Mouse (Mus musculus): ENCODE data around the gene Eif5.
"Not testable (repeated sequence)": the region's sequence is repeated elsewhere in the genome, so short reads cannot be mapped to it uniquely, and the experiment has no call there.

Gene Eif5

GRCm38 (mm10) chr12:111527643-111528281 is 10.1 kb upstream of the Eif5 start:
- DNase-seq: no peak

- DNase-seq: no peak
These were observed 8.6 kb upstream of the Eif5 start for GRCm38 (mm10) chr12:111529192-111529591.

DNA sequence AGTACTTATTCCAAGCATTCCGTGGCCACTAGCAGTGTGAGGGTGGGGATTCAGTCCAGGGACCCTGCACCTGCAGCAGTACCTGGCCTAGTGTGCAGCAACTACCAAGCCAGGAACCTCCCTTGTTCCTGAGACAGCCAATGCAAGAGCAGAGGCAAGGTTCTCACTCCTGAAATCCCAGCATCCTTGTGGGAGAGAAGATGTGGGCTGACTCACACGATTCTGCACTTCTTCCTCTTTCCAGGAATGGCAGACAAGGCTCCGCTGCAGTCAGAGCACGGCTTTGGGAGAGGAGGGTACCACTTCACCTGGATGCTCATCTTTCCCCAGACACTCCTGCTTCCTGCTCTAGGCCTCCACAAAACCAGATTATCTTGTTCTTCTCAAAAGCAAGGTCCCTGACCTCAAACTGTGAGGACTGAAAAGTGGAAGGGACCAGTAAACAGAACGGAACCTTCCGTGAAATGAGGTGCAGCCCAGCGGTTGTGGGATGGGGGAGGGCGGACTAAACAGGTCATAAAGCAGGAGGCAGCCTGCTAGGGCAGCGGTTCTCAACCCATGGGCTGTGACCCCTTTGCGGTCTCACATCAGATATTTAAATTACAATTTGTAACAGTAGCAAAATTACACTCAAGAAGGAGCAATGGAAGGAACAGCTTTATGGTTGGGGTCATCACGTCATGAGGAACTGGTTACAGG is 4.6 kb upstream of the Eif5 start:
- no peak for DNase-seq

DNA sequence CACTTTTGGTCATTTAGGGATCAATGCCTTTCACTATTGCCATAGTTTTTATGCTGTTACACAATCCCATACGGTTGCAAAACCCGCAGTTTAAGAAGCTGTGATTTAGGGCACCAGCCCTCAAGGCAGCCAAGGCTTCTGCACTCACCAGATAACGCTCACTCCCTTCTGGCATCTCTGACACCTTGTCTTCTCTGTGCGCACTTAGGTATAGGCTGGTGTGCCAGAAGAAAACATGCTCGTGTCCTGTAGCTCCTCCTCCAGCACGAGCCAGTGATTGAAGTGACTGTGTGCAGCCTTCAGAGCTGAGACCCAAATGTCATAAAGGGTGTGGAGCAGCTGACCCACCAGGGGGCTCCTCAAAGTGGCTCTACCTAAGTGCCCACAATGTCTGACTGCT is 2.5 kb upstream of the Eif5 start:
- DNase-seq: no peak

GRCm38 (mm10) chr12:111535762-111536161 is 2.1 kb upstream of the Eif5 start:
- no peak for DNase-seq

DNA sequence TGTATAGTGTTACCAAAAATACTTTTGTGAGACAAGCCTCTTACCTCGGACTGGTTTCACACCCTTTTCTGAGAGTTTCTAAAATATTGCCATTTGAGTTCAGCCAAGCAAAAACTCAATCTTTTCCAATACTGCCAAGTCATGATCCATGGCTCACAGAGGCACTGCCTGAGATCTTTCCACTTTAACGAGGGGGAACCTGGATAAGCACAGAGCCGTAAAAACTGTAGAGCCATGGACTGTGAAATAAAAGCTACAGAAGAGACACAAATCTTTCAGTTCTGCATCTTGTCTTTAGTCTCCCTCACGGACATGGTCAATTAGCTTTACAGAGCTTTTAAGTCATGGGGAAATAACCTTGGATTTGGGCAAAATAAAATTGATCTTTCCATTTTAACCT is 1.1 kb upstream of the Eif5 start:
- no peak for DNase-seq

DNA sequence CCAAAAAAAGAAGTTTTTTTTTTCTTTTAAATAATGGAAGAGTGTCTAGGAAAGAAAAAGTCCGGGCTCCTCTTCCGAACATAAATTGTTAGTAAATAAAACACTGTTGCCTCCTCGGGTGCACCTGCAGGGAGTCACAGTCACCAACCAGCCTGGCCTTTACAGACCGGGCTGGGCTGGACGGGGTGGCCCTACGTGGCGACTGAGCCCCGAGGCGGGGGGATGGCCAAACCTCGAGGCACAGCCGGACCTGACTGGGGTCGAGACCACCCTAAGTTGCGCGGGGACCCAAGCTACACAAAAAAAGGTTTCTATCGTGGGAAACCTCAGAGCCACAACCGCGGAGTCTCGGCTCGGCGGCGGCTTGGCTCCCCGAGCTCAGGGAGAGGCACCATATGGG is 475 bp upstream of the Eif5 start:
- DNase-seq: no peak

DNA sequence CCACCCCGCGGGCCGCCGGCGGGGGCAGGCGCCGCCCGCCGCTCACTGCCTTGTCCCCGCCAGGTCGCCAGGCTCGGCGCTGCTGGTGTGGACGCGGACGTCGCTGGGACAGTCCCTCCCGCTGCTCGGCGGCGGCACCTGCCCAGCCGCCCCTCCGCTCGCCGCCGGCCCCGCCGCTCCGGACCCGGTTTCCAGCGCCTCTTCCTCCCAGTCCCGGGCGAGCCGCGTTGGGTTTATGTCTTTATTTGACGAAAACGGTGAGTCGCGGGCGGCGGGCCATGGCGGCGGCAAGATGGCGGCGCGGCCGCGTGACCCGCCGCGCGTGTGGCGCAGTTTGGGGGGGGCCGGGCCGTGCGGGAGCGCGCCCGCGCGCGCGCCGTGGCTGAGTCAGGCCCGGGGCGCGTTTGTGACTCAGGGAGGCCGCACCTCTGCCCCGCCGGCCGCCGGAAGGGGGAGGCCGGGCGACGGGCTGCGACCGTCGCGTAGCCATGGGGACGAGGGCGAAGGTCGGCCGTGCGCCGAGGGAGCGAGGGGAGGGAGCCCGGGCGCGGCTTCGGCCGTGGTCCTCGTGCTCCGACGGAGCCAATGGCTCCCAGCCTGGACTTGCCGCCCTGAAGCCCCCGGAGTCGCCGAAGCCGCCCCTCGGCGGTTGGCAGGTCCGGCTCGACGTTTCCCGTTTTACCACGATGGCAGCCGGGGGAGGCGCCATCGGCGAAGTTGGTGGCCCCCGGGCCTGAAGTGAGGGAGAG is 650 bp downstream of the Eif5 start:
- DNase-seq: peak; percentile 70 to 92

GRCm38 (mm10) chr12:111539041-111539345 is 1.2 kb downstream of the Eif5 start:
- no peak for DNase-seq

DNA sequence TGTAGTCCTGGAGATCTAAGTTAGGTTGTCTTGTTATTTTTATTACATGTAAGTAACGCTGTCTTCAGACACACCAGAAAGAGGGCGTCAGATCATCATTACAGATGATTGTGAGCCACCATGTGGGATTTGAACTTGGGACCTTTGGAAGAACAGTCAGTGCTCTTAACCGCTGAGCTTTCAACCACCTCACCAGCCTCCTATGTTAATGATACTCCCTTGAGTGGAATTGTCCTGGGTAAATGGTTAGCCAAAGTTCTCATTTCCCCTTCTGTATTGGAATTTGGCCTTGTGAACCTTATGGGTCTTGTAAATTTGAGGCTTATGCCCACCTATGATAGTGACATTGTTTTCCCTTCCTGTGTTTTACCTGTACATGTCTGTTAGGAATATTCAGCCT is 9.3 kb downstream of the Eif5 start:
- DNase-seq: no peak

GRCm38 (mm10) chr12:111548555-111549289 is 10.9 kb downstream of the Eif5 start:
- DNase-seq: no peak

GRCm38 (mm10) chr12:111550679-111551078 is 12.9 kb downstream of the Eif5 start:
- no peak for DNase-seq

GRCm38 (mm10) chr12:111552342-111552741 is 14.5 kb downstream of the Eif5 start:
- DNase-seq: no peak

- DNase-seq: no peak
These were observed 17.5 kb downstream of the Eif5 start for GRCm38 (mm10) chr12:111555357-111555756.

DNA sequence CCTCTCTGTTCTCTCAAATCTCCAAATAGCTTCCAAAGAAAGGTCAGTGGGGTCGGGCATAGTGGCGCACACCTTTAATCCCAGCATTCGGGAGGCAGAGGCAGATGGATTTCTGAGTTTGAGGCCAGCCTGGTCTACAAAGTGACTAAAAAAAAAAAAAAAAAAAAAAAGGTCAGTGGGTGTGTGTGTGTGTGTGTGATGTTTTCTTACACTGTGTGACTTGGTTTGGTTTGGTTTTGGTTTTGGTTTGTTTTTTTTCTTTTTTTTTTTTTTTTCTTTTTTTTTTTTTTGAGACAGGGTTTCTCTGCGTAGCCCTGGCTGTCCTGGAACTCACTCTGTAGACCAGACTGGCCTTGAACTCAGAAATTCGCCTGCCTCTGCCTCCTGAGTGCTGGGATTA is 18.1 kb downstream of the Eif5 start:
- not testable (repeated sequence) for DNase-seq

DNA sequence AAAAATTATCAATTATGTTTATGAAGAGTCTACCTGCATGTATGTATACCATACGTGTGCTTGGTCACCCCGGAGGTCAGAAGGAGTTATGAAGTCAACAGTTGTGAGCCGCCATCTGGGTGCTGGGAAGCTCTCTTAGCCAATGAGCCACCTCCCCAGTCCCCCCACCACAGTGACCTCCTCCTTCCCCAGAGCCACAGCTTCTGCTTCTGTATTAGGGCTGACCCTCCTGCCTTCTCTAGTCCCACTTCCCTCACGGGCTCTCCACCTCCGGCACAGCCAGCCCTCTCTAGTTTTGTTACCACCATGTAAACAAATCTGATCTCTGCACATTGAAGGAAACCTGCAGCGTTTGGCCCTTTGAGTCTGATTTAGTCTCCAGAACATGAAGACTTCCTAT is 19.7 kb downstream of the Eif5 start:
- DNase-seq: no peak

DNA sequence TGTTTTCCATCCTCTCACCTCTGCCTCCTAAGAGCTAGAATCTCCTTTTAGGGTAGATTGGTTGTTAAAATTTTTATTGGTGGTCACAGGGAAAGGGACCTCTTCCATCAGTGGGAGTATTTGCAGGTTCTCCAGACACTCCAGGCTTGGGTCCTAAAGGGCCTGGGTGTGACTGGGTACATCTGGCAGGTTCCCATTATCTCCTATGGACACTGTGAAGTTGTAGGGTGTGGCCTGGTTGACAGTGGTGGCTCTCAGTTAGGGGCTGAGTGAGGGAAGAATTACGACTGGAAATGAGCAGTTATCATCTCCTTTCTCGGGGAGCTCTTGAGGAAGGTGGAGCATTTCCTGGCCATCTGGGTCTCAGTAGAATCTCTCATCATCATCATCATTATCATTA is 20.8 kb downstream of the Eif5 start:
- DNase-seq: no peak

DNA sequence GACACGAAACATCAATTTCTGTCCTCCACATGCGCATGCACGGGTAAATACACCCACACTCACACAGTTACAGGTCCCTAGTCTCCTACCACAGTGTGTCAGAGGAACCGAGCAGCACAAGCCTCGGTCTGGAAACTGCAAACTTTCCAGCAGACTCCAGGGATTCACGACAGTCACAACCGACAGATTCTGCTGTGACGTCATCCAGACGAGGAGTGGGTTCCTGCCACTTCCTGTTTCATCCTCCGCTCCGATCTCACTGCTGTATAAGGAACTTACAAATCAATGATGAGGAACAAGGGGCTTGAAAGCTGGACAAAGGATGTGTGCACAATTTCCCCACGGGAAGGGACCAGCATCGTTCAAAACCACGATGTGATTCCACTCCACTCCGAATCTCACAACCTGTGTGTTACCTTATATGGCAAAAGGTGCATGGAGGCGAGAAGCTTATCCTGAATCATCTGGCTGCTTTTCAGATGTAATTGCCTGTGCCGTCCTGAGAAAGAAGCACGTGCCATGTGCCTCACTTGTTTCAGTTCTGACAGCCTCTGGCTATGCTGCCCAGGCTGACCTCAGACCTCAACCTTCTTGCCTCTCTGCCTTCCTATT is 21.9 kb downstream of the Eif5 start:
- DNase-seq: no peak

GRCm38 (mm10) chr12:111560286-111560685 is 22.5 kb downstream of the Eif5 start:
- no peak for DNase-seq

DNA sequence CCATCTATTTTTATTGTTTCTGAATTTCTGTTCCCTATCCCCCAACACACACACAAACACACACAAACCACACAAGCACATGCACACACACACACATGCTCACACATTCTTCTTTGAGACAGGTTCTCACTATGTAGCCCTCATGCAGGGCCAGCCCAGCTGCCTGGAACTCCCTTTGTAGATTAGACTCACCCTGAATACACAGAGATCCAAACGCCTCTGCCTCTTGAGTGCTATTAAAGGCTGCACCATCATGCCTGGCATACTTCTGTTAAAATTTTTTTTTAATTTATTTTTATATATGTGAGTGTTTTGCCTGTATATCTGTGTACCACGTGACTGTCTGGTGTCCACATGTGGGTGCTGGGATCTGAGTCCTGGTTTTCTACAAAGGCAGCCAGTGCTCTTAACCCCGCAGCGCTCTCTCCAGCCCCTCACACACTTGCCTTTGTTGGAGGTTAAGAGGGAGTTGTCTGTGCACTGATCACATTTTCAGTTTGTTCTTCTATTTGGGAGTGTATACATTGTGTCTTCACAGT is 24.5 kb downstream of the Eif5 start:
- no peak for DNase-seq

- no peak for DNase-seq
These were observed 25.3 kb downstream of the Eif5 start for GRCm38 (mm10) chr12:111563076-111563629.

DNA sequence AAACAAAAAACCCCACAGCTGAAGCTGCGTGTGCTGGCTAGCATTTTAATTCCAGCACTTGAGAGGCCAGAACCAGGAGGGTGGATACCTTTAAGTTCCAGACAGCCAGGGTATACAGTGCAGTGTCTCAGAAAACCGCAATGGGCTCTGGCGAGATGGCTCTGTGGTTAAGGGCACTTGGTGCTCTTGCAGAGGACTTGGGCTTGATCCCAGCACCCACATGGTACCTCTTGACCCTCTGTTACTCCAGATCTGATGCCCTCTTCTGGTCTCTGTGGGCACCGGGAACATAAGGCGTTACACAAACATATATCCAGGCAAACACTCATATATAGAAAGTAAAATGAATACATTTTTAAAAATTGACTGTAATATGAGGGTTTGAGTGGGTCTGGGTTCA is 27.5 kb downstream of the Eif5 start:
- DNase-seq: no peak

- no peak for DNase-seq
These were observed 31.0 kb downstream of the Eif5 start for GRCm38 (mm10) chr12:111568836-111569235.
